Mouse (Mus musculus) urinary bladder, adult 2 months (tissue): ENCODE data around the gene Arsb. TPM values are rescaled to one million over a fixed set of nuclear protein-coding genes. Genes with fewer than 3 reads are reported as not detected.

Source experiments
- DNase-seq: peaks from one replicate; pipeline ENCODE4 v3.0.0; 2022; ENCODE audit warnings: low spot score
- polyA plus RNA-seq: library from polyadenylated mRNA; depleted of rRNA; stranded (reverse); fragments of >200 nt; gene quantifications from 2 replicates; pipeline ENCODE4 v1.2.3, GENCODE M21; 2012

Gene Arsb
- polyA plus RNA-seq, 1 experiment = 40.1 TPM

- DNase-seq = no peak
Observed at GRCm38 (mm10) chr13:93889991-93890390, 118.6 kb downstream of the Arsb start.

- no peak for DNase-seq
Observed at GRCm38 (mm10) chr13:93891276-93891675, 119.8 kb downstream of the Arsb start.

- DNase-seq = no peak
Observed at GRCm38 (mm10) chr13:93892101-93892500, 120.7 kb downstream of the Arsb start.

- DNase-seq = no peak
Observed at GRCm38 (mm10) chr13:93894105-93894504, 122.7 kb downstream of the Arsb start.

- no peak for DNase-seq
Observed at GRCm38 (mm10) chr13:93895430-93895829, 124.0 kb downstream of the Arsb start.

- DNase-seq = no peak
Observed at GRCm38 (mm10) chr13:93897943-93898826, 126.8 kb downstream of the Arsb start.

GRCm38 (mm10) chr13:93899378-93900256, 128.2 kb downstream of the Arsb start:
- no peak for DNase-seq

- DNase-seq = no peak
Observed at GRCm38 (mm10) chr13:93900934-93901626, 129.7 kb downstream of the Arsb start.

GRCm38 (mm10) chr13:93902126-93902525, 130.7 kb downstream of the Arsb start:
- DNase-seq = no peak

GRCm38 (mm10) chr13:93906552-93907245, 135.3 kb downstream of the Arsb start:
- DNase-seq = no peak

GRCm38 (mm10) chr13:93907971-93908370, 136.5 kb downstream of the Arsb start:
- DNase-seq = no peak

- DNase-seq = no peak
Observed at GRCm38 (mm10) chr13:93909847-93910246, 138.4 kb downstream of the Arsb start.

- no peak for DNase-seq
Observed at GRCm38 (mm10) chr13:93911037-93911436, 139.6 kb downstream of the Arsb start.

- DNase-seq = no peak
Observed at GRCm38 (mm10) chr13:93912326-93912915, 141.0 kb downstream of the Arsb start.

- DNase-seq = no peak
Observed at GRCm38 (mm10) chr13:93914206-93914605, 142.8 kb downstream of the Arsb start.

GRCm38 (mm10) chr13:93915641-93916570, 144.5 kb downstream of the Arsb start:
- DNase-seq = no peak

- DNase-seq = no peak
Observed at GRCm38 (mm10) chr13:93919536-93919935, 148.1 kb downstream of the Arsb start.

GRCm38 (mm10) chr13:93920080-93920785, 148.8 kb downstream of the Arsb start:
- DNase-seq = no peak

GRCm38 (mm10) chr13:93920786-93921300, 149.4 kb downstream of the Arsb start:
- DNase-seq = no peak
